Mouse (Mus musculus): Measurements from ENCODE around the gene Hspa4.
A peak's percentile ranks its signal among the peaks of the same experiment; 100 is the strongest.

Gene Hspa4

DNA sequence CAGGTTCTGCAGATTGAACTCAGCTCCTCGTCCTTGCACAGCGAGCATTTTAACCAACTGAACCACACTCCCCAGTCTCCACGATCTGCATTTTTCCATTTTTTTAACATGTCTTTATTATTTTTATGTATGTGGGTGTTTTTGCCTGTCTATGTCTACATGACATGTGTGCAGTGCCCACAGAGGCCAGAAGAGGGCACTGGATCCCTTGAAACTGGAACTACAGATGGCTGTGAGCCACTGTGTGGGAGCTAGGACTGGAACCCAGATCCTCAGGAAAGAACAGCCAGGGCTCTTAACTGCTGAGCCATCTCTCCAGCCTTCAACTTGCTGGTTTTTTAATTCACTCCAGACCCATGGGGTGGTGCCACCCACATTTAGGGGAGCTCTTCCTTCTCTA lies 45.8 kb downstream of the Hspa4 start:
- peak; percentile 5 to 17 for DNase-seq (ENCODE audit: low read depth in 2 of 2, low spot score in 2 of 2)

GRCm38 (mm10) chr11:53252186-53253119 lies 47.8 kb downstream of the Hspa4 start:
- DNase-seq (ENCODE audit: low read depth in 2 of 2, low spot score in 2 of 2) = no peak

- DNase-seq (ENCODE audit: low read depth in 2 of 2, low spot score in 2 of 2) = no peak
These were observed 49.5 kb downstream of the Hspa4 start for GRCm38 (mm10) chr11:53250796-53251195.

DNA sequence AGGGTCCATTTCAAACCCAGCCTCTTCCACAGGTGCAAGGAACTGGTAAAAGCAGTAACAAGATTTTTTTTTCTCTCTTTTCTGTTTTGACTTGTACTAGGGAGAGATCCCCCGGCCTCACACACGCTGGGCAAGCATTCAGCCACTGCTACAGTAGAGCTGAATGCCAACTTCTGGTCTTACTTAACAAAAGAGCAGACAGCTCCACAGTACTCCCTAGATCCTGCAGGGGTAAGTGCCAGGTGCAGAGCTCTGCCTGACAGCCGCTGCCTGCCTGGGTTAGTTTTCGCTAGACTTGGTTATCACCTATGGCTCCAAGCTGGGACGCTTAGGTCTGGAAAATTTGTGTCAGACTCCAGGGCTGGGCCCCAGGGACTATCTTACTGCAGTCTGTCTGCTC lies 50.6 kb downstream of the Hspa4 start:
- no peak for DNase-seq (ENCODE audit: low read depth in 2 of 2, low spot score in 2 of 2)

GRCm38 (mm10) chr11:53245561-53245960 lies 54.7 kb downstream of the Hspa4 start:
- DNase-seq (ENCODE audit: low read depth in 2 of 2, low spot score in 2 of 2) = no peak

DNA sequence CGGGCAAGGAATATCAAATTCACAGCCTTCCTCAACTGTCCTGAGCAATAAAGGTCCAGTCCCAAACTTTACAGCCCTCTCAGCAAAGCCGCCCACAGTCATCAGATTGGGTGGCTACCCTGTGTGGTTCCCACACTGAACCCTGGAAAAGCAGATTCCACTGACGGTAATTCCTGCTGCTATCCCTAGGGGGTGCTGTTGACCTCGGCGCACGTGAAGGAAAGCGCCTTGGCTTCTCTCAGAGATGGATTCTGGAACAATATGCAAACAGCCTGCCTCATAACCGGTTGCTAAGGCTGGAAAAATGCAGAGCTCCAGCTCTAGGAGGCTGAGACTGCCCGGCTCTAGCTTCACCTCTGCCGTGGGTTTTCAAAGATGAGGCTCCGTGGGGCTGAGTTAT lies 57.1 kb downstream of the Hspa4 start:
- no peak for DNase-seq (ENCODE audit: low read depth in 2 of 2, low spot score in 2 of 2)

GRCm38 (mm10) chr11:53233590-53233989 lies 66.7 kb downstream of the Hspa4 start:
- DNase-seq (ENCODE audit: low read depth in 2 of 2, low spot score in 2 of 2) = no peak

DNA sequence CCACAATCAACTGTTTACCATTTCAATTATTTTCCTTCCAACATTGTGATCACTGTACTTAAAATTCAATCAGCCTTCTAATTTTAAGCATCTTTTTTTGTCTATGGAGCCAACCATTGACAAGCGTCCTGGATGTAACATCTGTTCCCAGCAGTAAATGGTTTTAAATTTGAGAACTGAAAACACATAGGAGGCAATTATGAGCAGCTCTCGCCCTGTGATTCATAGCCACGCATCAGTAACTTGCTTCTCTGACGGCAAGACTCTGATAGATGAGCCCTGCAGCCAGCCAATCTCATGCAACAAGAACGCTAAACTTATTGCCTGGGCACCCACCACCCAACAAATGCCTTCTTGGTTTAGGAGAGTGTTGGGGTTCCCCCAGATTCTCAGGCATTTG lies 68.4 kb downstream of the Hspa4 start:
- no peak for DNase-seq (ENCODE audit: low read depth in 2 of 2, low spot score in 2 of 2)

- DNase-seq (ENCODE audit: low read depth in 2 of 2, low spot score in 2 of 2) = no peak
These were observed 71.2 kb downstream of the Hspa4 start for GRCm38 (mm10) chr11:53229011-53229410.

DNA sequence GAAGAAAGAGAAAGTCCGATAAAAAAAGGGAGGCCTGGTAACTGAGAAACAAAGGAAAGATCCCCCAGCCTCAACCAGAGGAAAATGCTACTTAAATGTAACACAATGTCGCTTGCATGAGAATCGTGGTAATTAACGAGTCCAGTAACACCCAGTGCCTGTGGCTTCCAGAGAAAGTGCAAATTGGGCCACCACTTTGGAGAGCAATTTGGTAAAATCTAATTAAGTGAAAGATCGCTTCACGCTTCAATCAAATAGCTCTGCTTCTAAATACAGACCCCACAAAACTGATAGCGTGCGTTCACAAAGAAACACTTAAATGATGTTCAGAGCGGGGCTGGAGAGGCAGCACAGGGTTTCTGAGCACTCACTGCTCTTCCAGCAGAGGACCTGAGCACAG lies 89.4 kb downstream of the Hspa4 start:
- DNase-seq (ENCODE audit: low read depth in 2 of 2, low spot score in 2 of 2) = no peak
